Mouse (Mus musculus) megakaryocyte progenitor cell, adult 5-6 weeks (primary cell): ENCODE data around the gene Plcg2. TPM values are rescaled to one million over a fixed set of nuclear protein-coding genes. Genes with fewer than 3 reads are reported as not detected.

Experiments used
- ATAC-seq: replicated peaks from 2 replicates; pipeline ENCODE4 v1.8.0; 2016; ENCODE audit warnings: mild to moderate bottlenecking, moderate TSS enrichment, inconsistent platforms; ENCODE audit not compliant: poor library complexity
- total RNA-seq, 2 experiments: library from RNA; stranded (forward) in 1 of 2; stranded (reverse) in 1 of 2; fragments of 157-497, 149-512 nt in 1 of 2; fragments of 200-1000 nt in 1 of 2; gene quantifications; 2 replicates each; pipeline versions ENCODE4 v1.2.3 to v1.2.4; 2015 to 2017

Plcg2 gene
- total RNA-seq, 2 experiments from 2014 or later, result 47.8 to 72.9 TPM

DNA sequence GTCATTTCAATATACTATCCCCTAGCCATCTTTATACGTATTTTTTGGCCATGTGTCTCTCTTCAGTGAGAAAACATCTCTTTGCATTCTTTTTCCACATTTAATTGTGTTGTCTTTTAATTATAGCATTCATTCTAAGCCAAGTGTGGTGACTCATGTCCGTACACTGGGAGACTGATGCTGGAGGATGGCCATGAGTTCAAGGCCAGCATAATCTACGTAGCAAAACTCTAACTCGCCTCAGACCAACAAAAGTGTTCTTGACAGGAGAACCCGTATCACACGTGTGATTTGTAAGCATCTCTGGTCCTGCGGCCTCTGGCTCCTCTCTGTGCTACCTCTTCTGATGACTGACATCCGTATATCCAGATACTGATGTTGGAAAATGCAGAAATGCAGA lies 13.4 kb upstream of the Plcg2 start:
- ATAC-seq, result no peak

GRCm38 (mm10) chr8:117485316-117485715 lies 12.8 kb upstream of the Plcg2 start:
- no peak for ATAC-seq

- no peak for ATAC-seq
Observed at GRCm38 (mm10) chr8:117488246-117489005, 9.7 kb upstream of the Plcg2 start.

- no peak for ATAC-seq
Observed at GRCm38 (mm10) chr8:117493543-117493942, 4.5 kb upstream of the Plcg2 start.

DNA sequence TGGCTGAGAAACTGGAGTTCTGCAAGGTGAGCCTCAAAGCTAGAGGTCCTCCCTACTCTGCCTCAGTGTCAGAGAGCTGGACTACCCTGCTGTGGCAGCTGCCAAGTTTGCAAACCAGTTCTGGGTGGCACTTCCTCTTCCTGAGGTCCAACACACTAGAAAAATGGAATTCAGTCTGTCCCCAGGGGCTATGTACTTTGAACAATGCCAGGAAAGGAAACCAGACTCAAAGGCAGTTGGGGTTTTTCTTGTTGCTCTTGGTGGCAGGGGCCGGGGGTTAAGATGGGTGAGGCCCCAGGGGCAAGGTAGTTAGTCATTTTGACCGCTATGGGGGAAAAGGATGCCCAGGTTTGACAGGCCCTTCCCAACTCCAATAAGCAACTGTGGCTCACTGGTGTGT lies 3.2 kb upstream of the Plcg2 start:
- peak; percentile 51 for ATAC-seq

DNA sequence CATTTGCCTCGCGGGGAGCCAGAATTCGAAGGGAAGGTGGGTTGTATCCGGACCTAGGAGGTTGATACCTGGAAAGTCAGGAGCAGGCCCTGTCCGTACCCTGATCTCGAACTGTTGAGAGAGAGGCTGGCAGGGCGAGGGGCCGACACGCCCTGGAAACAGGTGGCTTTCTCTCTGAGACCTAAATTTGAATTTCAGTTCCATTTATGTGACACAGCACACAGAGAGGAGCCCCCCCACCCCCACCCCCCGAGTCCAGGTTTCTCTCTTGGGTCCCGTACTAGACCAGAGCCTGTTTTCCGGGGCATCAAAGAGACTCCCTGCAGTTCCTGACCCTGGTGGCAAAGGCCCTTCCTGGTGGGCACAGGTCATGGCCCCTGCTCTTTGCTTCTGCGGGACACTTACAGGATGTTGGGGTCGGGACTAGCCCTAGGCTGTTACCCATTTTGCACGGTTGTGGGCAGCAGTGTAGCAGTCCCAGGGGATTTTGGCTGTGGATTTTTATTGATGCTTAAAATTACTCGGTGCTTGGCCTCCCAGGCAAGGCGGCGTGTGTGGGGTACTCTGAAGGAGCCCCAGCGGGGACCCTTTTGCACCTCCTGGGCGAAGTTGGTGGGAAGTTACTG lies 937 bp downstream of the Plcg2 start:
- peak; percentile 2 for ATAC-seq

DNA sequence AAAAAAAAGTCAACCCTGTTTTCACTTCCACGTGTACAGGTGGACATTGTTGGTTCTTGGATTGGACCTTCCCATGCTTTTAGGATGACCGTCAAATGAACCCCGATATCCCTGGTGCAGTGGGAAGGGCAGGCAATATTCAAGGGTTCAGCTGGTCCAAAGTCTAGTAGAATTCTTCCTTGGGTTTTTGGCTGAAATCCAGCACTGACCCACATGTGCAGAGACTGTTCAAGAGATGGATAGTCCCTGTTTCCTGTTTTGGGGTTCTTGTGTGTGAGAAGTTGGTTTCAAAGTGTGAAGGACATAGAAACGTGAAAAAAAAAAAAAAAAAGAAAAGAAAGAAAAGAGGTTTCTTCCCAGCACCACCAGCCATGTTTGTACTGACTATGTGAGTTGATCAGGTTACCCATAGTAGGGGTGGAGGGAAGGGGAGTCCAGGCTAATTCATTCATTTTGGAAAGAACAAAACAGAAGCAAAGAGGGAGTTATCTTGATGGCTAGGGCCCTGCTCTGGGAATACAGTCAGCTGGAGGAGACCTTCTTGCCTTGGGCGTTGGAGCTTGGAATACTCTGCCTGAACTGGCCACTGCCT lies 2.2 kb downstream of the Plcg2 start:
- no peak for ATAC-seq

DNA sequence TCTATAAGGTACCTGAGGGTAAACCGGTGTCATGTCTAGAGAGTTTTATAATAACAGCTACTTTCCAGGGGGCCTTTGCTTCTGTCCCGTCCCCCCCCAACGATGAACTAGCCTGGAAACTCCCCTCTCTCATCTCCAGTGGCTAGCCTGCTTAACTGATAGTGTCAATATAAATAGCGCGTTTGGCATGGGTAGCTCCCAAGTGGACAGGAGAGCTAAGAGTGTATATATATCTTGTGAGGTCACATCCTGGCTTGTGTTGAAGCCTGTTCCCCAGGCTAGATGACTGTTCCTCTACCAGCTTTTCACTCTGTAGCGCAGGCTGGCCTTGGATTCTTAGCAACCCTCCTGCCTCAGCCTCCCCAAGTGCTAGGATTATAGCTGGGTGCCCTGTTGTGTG lies 3.2 kb downstream of the Plcg2 start:
- no peak for ATAC-seq

GRCm38 (mm10) chr8:117503405-117504069 lies 5.4 kb downstream of the Plcg2 start:
- no peak for ATAC-seq

DNA sequence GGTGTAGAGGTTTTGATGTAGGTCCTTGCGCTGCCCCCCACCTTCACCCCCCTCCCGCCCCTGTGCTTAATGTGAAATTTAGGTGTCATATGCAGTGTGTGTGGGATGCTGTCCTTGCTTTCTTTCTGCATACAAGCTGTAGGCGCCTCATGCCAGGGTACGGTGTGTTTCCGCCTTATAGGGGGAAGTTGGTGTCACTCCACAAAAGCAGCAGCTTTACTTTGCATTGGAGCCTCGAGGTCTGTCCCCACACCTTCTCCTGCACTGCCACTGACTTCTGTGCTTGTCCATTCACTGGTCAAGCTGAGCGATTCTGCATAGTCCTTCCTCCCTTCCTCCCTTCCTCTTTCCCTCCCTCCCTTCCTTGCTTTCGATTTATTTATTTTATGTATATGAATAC lies 9.6 kb downstream of the Plcg2 start:
- peak; percentile 47 for ATAC-seq

DNA sequence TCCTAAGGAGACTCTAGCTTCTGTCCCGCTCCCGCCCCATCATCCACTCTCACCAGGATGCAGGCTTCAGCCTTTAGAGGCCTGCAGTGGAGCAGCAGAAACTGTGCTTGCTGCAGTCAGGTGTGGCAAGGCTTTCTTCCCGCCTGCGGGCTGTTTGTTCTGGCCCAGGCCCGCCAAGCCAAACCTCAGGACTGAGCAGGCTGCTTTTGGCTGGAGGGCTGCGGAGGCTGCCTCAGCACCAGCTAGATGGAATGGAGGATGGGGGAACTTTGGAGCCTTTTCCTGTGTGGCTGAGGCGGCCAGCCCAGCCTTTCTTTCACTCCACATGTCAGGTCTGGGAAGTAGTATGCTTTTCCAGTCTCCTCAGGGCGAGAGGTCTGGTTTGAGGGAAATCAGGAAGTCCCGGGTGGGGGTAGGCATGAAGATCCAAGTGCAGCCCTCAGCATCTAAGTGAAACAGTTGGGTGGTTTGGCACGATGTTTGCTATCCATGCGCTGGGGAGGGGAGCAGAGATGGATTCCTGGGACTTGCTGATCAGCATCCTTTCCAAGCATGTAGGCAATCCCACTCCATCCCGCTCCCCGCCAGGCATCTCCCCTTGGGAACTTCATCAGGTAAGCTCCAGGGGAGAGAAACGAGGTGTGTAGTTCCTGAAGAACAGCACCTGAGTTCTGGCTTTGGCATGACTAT lies 18.9 kb downstream of the Plcg2 start:
- ATAC-seq, result peak; percentile 21; the same call in 1 of the 2 replicates

DNA sequence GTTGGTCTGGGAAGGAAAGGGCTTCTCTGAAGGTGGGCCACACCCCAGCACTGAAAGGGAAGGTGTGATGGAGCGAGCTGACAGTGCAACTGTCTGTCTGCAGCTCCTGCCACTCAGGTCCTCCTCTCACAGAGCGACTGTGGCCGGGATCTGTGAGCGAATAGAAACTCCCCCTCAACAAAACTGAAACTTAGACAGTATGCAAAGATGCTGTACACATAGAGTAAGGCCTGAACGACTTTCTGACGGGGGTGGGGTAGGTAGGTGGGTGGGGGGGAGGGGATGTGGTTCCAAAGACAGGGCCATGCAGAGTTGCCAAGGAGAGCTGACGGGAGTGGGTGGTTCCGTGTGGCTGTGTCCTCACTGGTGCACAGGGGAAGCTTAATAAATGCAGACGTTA lies 19.8 kb downstream of the Plcg2 start:
- ATAC-seq, result no peak

DNA sequence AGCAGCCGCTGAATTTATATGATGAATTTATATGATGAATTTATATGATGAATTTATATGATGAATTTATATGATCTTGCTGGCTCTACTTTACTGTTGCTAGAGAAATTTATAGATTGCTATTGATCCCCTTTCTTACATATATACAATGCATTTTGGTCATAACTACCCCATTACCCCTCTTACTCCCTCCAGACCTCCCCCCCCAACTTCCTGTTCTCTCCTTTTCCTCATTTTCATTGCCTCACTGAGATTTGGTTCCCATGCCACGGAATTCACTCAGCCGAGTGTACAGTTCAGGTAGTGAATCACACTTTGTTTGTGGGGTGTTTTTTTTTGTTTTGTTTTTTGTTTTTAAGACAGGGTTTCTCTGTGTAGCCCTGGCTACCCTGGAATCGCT lies 20.8 kb downstream of the Plcg2 start:
- no peak; the same call in 1 of the 2 replicates for ATAC-seq

- peak; percentile 96 for ATAC-seq
Observed at GRCm38 (mm10) chr8:117526185-117526584, 28.1 kb downstream of the Plcg2 start.

- ATAC-seq, result no peak
Observed at GRCm38 (mm10) chr8:117527983-117528382, 29.9 kb downstream of the Plcg2 start.

DNA sequence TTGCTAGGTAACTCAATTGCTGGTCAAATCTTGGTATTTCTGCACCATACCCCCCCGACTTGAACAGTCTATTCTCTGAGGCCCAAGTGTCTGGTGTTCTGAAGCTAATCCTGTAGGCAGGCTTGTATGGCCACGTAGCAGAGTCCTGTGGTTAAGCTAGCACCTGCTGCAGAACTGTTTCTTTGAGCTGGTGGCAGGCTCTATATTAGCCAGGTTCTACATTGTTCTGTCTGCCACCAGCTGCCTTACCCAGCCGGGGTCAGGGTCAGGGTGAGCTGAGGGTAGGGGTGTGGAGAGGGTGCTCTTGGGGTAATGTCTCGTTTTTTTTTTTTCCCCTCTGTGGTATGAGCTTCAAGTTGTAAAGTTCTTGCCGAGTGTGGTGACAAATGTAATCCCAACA lies 31.1 kb downstream of the Plcg2 start:
- no peak for ATAC-seq

GRCm38 (mm10) chr8:117532381-117532972 lies 34.4 kb downstream of the Plcg2 start:
- ATAC-seq, result peak; percentile 38

- ATAC-seq, result peak; percentile 47
Observed at GRCm38 (mm10) chr8:117536862-117537261, 38.8 kb downstream of the Plcg2 start.

DNA sequence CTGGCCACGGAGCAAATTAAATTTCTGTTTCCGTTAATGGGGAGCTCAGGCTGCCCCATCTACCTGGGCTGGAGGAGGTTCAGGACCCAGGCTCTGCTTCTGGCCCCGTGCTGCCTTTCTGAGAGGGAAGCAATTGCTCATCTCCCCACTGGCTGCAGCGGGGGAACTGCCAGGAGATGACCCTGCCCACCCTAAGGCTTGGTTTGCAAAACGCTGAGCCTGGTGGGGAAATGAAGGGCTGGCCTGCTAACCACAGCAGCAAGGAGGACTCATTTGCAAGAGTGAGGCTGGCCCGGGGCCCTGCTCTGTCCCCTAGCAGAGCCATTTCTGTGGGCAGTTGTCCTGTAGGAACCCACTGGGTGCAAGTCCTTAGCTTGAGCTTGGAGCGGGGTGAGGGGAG lies 39.7 kb downstream of the Plcg2 start:
- ATAC-seq, result peak; percentile 68

DNA sequence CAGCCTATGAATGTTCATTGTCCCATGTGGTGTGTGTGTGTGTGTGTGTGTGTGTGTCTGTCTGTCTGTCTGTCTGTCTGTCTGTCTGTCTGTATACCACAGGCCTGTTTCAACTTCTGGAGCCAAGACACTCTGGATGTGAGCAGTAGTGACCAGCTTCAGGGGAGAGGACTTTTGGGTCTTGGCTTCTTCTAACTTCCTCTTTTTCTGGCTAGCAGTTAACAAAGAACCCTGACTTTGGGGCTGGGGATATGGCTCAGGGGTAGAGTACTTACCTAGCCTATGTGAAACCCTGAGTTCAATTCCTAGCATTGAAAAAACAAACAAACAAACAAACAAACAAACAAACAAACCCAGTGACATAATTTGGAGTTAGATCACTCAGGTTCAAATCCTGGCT lies 44.9 kb downstream of the Plcg2 start:
- ATAC-seq, result peak; percentile 29

- ATAC-seq, result peak; percentile 70
Observed at GRCm38 (mm10) chr8:117543789-117544188, 45.7 kb downstream of the Plcg2 start.
